Mouse (Mus musculus): ENCODE measurements around the gene Jag2.

GRCm38 (mm10) chr12:112961872-112962271, 32.3 kb upstream of the Jag2 start:
- TF ChIP-seq CTCF (conservative IDR thresholded peaks at IDR 0.05; ENCODE audit: low read length) (no peak), POU5F1 (IDR thresholded peaks at IDR 0.05; ENCODE audit: borderline replicate concordance, low read length) (no peak), NANOG (IDR thresholded peaks at IDR 0.05; ENCODE audit: borderline replicate concordance, low read length) (no peak)

All from E14TG2a.4 (cell line).